Mouse (Mus musculus): ENCODE results near the gene Lst1. TPM values are rescaled to one million over a fixed set of nuclear protein-coding genes. Genes with fewer than 3 reads are reported as not detected.

Gene Lst1
- polyA plus RNA-seq, 2 experiments, result 25.6 to 37.7 TPM

DNA sequence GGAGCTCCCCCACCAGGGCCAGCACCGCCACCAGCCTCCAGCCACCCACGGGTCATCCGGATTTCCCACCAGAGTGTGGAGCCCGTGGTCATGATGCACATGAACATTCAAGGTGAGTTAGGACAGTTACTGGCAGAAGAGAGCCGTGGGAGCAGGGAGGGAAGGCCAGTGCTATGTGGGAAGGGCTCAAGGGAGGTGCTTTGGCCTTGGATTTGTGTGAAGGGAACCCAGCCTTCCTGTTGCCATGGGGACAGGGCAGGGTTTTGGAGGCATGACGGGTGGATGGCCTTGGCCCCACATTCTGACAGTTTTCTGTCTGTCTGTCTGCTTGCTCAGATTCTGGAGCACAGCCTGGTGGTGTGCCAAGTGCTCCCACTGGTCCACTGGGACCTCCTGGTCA is 46.3 kb downstream of the Lst1 start:
- TF ChIP-seq EP300 (IDR thresholded peaks at IDR 0.05; ENCODE audit: low read depth) (no peak), CTCF (IDR thresholded peaks at IDR 0.05; ENCODE audit: low read depth) (no peak)
- Histone ChIP-seq H3K36me3 (replicated peaks; ENCODE audit: control insufficient read depth, insufficient read depth, low read depth) (peaks cover 86% of the 10 kb centered on the region), H3K27ac (no peak overlapping the region), H3K27me3 (ENCODE audit: control insufficient read depth, insufficient read depth, low read length) (no peaks in the 10 kb centered on the region), H3K4me2 (ENCODE audit: low read depth) (no peak overlapping the region), H3K4me3 (ENCODE audit: insufficient read depth in 1 of 2, low read depth in 2 of 2, low read length in 2 of 2) (no peak overlapping the region), H3K9me3 (ENCODE audit: control insufficient read depth, low read length) (no peaks in the 10 kb centered on the region), H3K9ac (replicated peaks) (no peak overlapping the region), H3K4me1 (replicated peaks; ENCODE audit: control insufficient read depth in 2 of 2, insufficient read depth in 2 of 2, low read length in 1 of 2) (peaks cover under 1 to 4% of the 10 kb centered on the region in 2 experiments; a peak in 3 of 4 replicates)
- ATAC-seq (ENCODE audit: insufficient read depth) (no peak), DNase-seq (ENCODE audit: low read depth in 3 of 3, low spot score in 3 of 3) (no peak)
- WGBS (ENCODE audit: insufficient replicate concordance), result 71% methylated on average over 6 of the region's 6 CpGs

DNA sequence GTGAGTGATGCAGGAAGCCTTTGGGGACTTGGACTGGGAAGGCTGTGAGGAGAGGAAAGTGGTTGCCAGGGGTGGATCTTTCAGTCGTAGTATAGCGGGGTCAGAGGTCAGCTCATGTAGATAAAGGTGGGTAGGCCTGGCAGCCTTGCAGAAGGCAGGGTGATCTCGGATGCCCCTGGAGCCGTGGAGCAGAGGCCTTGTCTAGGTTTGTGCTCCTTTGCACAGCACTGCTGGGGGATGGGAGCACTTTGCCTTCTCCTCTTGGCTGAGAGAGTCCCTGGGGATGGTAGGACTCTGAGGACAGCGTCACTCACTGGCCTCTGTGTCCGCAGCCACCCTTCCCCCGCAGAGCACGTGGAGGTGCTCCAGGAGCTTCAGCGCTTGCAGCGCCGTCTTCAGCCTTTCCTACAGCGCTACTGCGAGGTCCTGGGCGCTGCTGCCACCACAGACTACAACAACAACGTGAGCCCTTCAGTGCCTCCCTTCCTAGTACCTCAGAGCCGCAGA is 47.7 kb downstream of the Lst1 start:
- Histone ChIP-seq H3K27me3 (ENCODE audit: control insufficient read depth, insufficient read depth, low read length) (no peaks in the 10 kb centered on the region), H3K9ac (replicated peaks) (no peak overlapping the region), H3K36me3 (replicated peaks; ENCODE audit: control insufficient read depth, insufficient read depth, low read depth) (peaks cover 74% of the 10 kb centered on the region), H3K4me3 (ENCODE audit: insufficient read depth in 1 of 2, low read depth in 2 of 2, low read length in 2 of 2) (no peak overlapping the region), H3K4me2 (ENCODE audit: low read depth) (no peak overlapping the region), H3K27ac (no peak overlapping the region), H3K4me1 (replicated peaks; ENCODE audit: control insufficient read depth in 2 of 2, insufficient read depth in 2 of 2, low read length in 1 of 2) (peaks cover 10 to 12% of the 10 kb centered on the region in 2 experiments), H3K9me3 (ENCODE audit: control insufficient read depth, low read length) (no peaks in the 10 kb centered on the region)
- DNase-seq (ENCODE audit: low read depth in 3 of 3, low spot score in 3 of 3), result no peak
- TF ChIP-seq CTCF (IDR thresholded peaks at IDR 0.05; ENCODE audit: low read depth) (no peak), EP300 (IDR thresholded peaks at IDR 0.05; ENCODE audit: low read depth) (no peak)
- ATAC-seq (ENCODE audit: insufficient read depth), result no peak
- WGBS (ENCODE audit: insufficient replicate concordance), result 75% methylated on average over 16 of the region's 16 CpGs

DNA sequence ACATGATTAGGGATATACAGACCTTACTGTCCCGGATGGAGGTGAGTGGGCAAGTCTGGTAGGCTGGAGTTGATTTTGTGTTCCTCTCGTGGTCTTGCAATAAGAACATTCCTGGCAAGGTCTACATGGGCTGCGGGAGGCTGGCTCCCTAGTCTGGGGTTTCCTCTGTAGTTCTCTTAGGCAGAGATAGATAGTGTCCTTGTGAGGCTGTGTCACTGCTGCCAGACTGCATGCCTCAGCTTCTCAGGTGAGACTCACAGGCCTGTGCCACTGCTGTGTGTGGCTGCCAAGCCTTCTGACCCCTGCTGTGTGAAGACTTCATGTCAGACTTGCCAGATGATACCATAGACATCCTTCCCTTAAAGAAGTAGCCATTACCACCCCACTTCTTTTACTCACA is 49.0 kb downstream of the Lst1 start:
- TF ChIP-seq EP300 (IDR thresholded peaks at IDR 0.05; ENCODE audit: low read depth) (no peak), CTCF (IDR thresholded peaks at IDR 0.05; ENCODE audit: low read depth) (no peak)
- Histone ChIP-seq H3K27me3 (ENCODE audit: control insufficient read depth, insufficient read depth, low read length) (no peaks in the 10 kb centered on the region), H3K4me1 (replicated peaks; ENCODE audit: control insufficient read depth in 2 of 2, insufficient read depth in 2 of 2, low read length in 1 of 2) (peaks cover 10 to 12% of the 10 kb centered on the region in 2 experiments), H3K36me3 (replicated peaks; ENCODE audit: control insufficient read depth, insufficient read depth, low read depth) (peaks cover 62% of the 10 kb centered on the region), H3K9ac (replicated peaks) (no peak overlapping the region), H3K27ac (no peak overlapping the region), H3K4me2 (ENCODE audit: low read depth) (no peak overlapping the region), H3K9me3 (ENCODE audit: control insufficient read depth, low read length) (no peaks in the 10 kb centered on the region), H3K4me3 (ENCODE audit: insufficient read depth in 1 of 2, low read depth in 2 of 2, low read length in 2 of 2) (no peak overlapping the region)
- DNase-seq (ENCODE audit: low read depth in 3 of 3, low spot score in 3 of 3), result no peak
- 84% methylated on average over 3 of the region's 3 CpGs for WGBS (ENCODE audit: insufficient replicate concordance)
- no peak for ATAC-seq (ENCODE audit: insufficient read depth)

DNA sequence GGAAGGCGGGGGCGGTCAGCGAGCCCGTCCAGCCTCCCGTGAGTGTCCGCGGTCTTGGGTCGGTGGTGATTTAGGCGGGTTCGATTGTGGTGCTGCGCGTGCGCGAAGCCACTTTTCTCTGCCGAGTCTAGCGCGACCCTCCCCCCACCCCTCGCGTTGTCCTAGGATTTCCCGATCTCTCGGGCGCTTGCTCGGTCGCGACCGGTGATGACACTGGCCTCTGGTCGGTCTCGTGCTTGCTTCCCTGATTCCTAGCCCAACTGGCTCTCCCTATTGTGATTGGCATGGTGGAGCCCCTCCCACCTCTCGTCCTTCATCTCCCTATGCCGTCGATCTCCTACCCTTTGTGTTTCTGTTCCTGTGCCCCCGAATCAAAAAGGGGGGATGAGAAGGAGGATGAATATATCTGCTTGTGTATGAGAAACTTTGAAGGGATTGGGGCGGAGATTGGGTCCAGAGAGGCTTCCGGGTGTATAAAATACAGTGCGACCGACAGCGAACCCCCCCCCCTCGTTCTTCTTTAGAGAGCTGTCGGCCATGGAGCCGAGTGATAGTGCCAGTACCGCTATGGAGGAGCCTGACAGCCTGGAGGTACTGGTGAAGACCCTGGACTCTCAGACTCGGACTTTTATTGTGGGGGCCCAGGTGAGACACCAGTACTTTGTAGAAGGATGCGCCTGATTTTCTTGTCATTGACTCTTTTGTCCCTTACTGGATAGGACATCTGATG is 52.5 kb downstream of the Lst1 start:
- ATAC-seq (ENCODE audit: insufficient read depth) (peak; percentile 36), DNase-seq (ENCODE audit: low read depth in 3 of 3, low spot score in 3 of 3) (peak; percentile 40 to 56 (median 45))
- H3K9ac ChIP-seq (replicated peaks), result peak overlapping the region; percentile 81

More for the DNA sequence above, 52.5 kb downstream of the Lst1 start:
- Histone ChIP-seq H3K4me2 (ENCODE audit: low read depth) (peak overlapping the region; percentile 93), H3K9me3 (ENCODE audit: control insufficient read depth, low read length) (no peaks in the 10 kb centered on the region), H3K4me3 (ENCODE audit: insufficient read depth in 1 of 2, low read depth in 2 of 2, low read length in 2 of 2) (peak overlapping the region; percentile 72 to 83), H3K36me3 (replicated peaks; ENCODE audit: control insufficient read depth, insufficient read depth, low read depth) (peaks cover 27% of the 10 kb centered on the region), H3K4me1 (replicated peaks; ENCODE audit: control insufficient read depth in 2 of 2, insufficient read depth in 2 of 2, low read length in 1 of 2) (peaks cover 10 to 12% of the 10 kb centered on the region in 2 experiments), H3K27ac (peak overlapping the region; percentile 69), H3K27me3 (ENCODE audit: control insufficient read depth, insufficient read depth, low read length) (no peaks in the 10 kb centered on the region)
- TF ChIP-seq CTCF (IDR thresholded peaks at IDR 0.05; ENCODE audit: low read depth), result 0 out of 2 replicates have a peak, but pooled peaks have one; percentile 20
- TF ChIP-seq EP300 (IDR thresholded peaks at IDR 0.05; ENCODE audit: low read depth), result no peak
- under 1% methylated on average over 41 of the region's 43 CpGs for WGBS (ENCODE audit: insufficient replicate concordance)

Small RNA genes lying within 50 kb of the gene (microRNA-seq; reads per million reads assigned to microRNA genes)
- gene Mir6973a, result not detected
- gene Mir6974, result not detected

Other genes with a start within 250 kb of the Lst1 start
Only the 30 nearest of the 38 such genes appear.
- gene Vwa7, start 171.9 kb downstream of the Lst1 start, polyA plus RNA-seq (2012; rRNA removed), result 0.12 and 0.18 TPM in 2 replicates
- 0.09 TPM in 1 of 2 replicates, not detected in the other for gene Vwa7, start 171.9 kb downstream of the Lst1 start, polyA plus RNA-seq (2014; fragmentation: Nextera tagmentation; extraction: Ambion mirVana)
- gene Sapcd1, start 160.4 kb downstream of the Lst1 start, polyA plus RNA-seq (2012; rRNA removed), result 2.3 and 2.7 TPM in 2 replicates
- gene Sapcd1, start 160.4 kb downstream of the Lst1 start, polyA plus RNA-seq (2014; fragmentation: Nextera tagmentation; extraction: Ambion mirVana), result 2.5 and 2.7 TPM in 2 replicates
- 3.3 and 4.3 TPM in 2 replicates for gene Msh5, start 141.7 kb downstream of the Lst1 start, polyA plus RNA-seq (2012; rRNA removed)
- gene Msh5, start 141.7 kb downstream of the Lst1 start, polyA plus RNA-seq (2014; fragmentation: Nextera tagmentation; extraction: Ambion mirVana), result 2.3 and 2.9 TPM in 2 replicates
- 76.4 and 78.0 TPM in 2 replicates for gene Clic1, start 138.5 kb downstream of the Lst1 start, polyA plus RNA-seq (2012; rRNA removed)
- gene Clic1, start 138.5 kb downstream of the Lst1 start, polyA plus RNA-seq (2014; fragmentation: Nextera tagmentation; extraction: Ambion mirVana), result 38.1 and 39.9 TPM in 2 replicates
- gene Ddah2, start 129.4 kb downstream of the Lst1 start, polyA plus RNA-seq (2012; rRNA removed), result 12.0 and 12.3 TPM in 2 replicates
- 16.1 and 17.3 TPM in 2 replicates for gene Ddah2, start 129.4 kb downstream of the Lst1 start, polyA plus RNA-seq (2014; fragmentation: Nextera tagmentation; extraction: Ambion mirVana)
- gene Ly6g6c, start 123.1 kb downstream of the Lst1 start, polyA plus RNA-seq (2012; rRNA removed), result 0.26 and 0.48 TPM in 2 replicates
- 0.24 and 0.37 TPM in 2 replicates for gene Ly6g6c, start 123.1 kb downstream of the Lst1 start, polyA plus RNA-seq (2014; fragmentation: Nextera tagmentation; extraction: Ambion mirVana)
- gene Mpig6b, start 122.3 kb downstream of the Lst1 start, polyA plus RNA-seq (2012; rRNA removed), result 2.3 and 2.6 TPM in 2 replicates
- gene Mpig6b, start 122.3 kb downstream of the Lst1 start, polyA plus RNA-seq (2014; fragmentation: Nextera tagmentation; extraction: Ambion mirVana), result 4.0 and 6.6 TPM in 2 replicates
- gene Ly6g6e, start 111.5 kb downstream of the Lst1 start, polyA plus RNA-seq (2012; rRNA removed), result 0.08 and 0.32 TPM in 2 replicates
- not detected in 2 replicates for gene Ly6g6e, start 111.5 kb downstream of the Lst1 start, polyA plus RNA-seq (2014; fragmentation: Nextera tagmentation; extraction: Ambion mirVana)
- gene Ly6g6d, start 110.4 kb downstream of the Lst1 start, polyA plus RNA-seq (2012; rRNA removed), result 0.95 and 1.2 TPM in 2 replicates
- gene Ly6g6d, start 110.4 kb downstream of the Lst1 start, polyA plus RNA-seq (2014; fragmentation: Nextera tagmentation; extraction: Ambion mirVana), result 0.28 and 0.77 TPM in 2 replicates
- gene Ly6g6f, start 102.8 kb downstream of the Lst1 start, polyA plus RNA-seq (2012; rRNA removed), result 4.1 and 5.1 TPM in 2 replicates
- 5.0 and 6.3 TPM in 2 replicates for gene Ly6g6f, start 102.8 kb downstream of the Lst1 start, polyA plus RNA-seq (2014; fragmentation: Nextera tagmentation; extraction: Ambion mirVana)
- 29.1 and 30.0 TPM in 2 replicates for gene Abhd16a, start 99.2 kb downstream of the Lst1 start, polyA plus RNA-seq (2012; rRNA removed)
- 42.3 and 44.3 TPM in 2 replicates for gene Abhd16a, start 99.2 kb downstream of the Lst1 start, polyA plus RNA-seq (2014; fragmentation: Nextera tagmentation; extraction: Ambion mirVana)
- not detected in 2 replicates for gene Ly6g5c, start 80.2 kb downstream of the Lst1 start, polyA plus RNA-seq (2012; rRNA removed)
- gene Ly6g5c, start 80.2 kb downstream of the Lst1 start, polyA plus RNA-seq (2014; fragmentation: Nextera tagmentation; extraction: Ambion mirVana), result not detected in 2 replicates
- 0.57 and 0.70 TPM in 2 replicates for gene Ly6g5b, start 73.0 kb downstream of the Lst1 start, polyA plus RNA-seq (2012; rRNA removed)
- gene Ly6g5b, start 73.0 kb downstream of the Lst1 start, polyA plus RNA-seq (2014; fragmentation: Nextera tagmentation; extraction: Ambion mirVana), result 0.27 TPM in 1 of 2 replicates, not detected in the other
- 8.9 and 10.0 TPM in 2 replicates for gene Gpank1, start 67.0 kb downstream of the Lst1 start, polyA plus RNA-seq (2012; rRNA removed)
- 12.2 and 12.7 TPM in 2 replicates for gene Gpank1, start 67.0 kb downstream of the Lst1 start, polyA plus RNA-seq (2014; fragmentation: Nextera tagmentation; extraction: Ambion mirVana)
- 79.2 and 106 TPM in 2 replicates for gene Csnk2b, start 66.4 kb downstream of the Lst1 start, polyA plus RNA-seq (2012; rRNA removed)
- 127 and 142 TPM in 2 replicates for gene Csnk2b, start 66.4 kb downstream of the Lst1 start, polyA plus RNA-seq (2014; fragmentation: Nextera tagmentation; extraction: Ambion mirVana)
- gene D17H6S53E, start 62.1 kb downstream of the Lst1 start, polyA plus RNA-seq (2012; rRNA removed), result 0.75 and 1.5 TPM in 2 replicates
- gene D17H6S53E, start 62.1 kb downstream of the Lst1 start, polyA plus RNA-seq (2014; fragmentation: Nextera tagmentation; extraction: Ambion mirVana), result 1.3 and 1.5 TPM in 2 replicates
- gene Apom, start 56.4 kb downstream of the Lst1 start, polyA plus RNA-seq (2012; rRNA removed), result 285 and 317 TPM in 2 replicates
- 750 and 763 TPM in 2 replicates for gene Apom, start 56.4 kb downstream of the Lst1 start, polyA plus RNA-seq (2014; fragmentation: Nextera tagmentation; extraction: Ambion mirVana)
- 45.7 and 48.1 TPM in 2 replicates for gene Bag6, start 53.3 kb downstream of the Lst1 start, polyA plus RNA-seq (2012; rRNA removed)
- 22.9 and 30.5 TPM in 2 replicates for gene Bag6, start 53.3 kb downstream of the Lst1 start, polyA plus RNA-seq (2014; fragmentation: Nextera tagmentation; extraction: Ambion mirVana)
- gene Prrc2a, start 23.5 kb downstream of the Lst1 start, polyA plus RNA-seq (2012; rRNA removed), result 61.4 and 67.5 TPM in 2 replicates
- 33.4 and 46.0 TPM in 2 replicates for gene Prrc2a, start 23.5 kb downstream of the Lst1 start, polyA plus RNA-seq (2014; fragmentation: Nextera tagmentation; extraction: Ambion mirVana)
- 3.1 and 8.1 TPM in 2 replicates for gene Aif1, start 12.4 kb downstream of the Lst1 start, polyA plus RNA-seq (2012; rRNA removed)
- 18.6 and 20.7 TPM in 2 replicates for gene Aif1, start 12.4 kb downstream of the Lst1 start, polyA plus RNA-seq (2014; fragmentation: Nextera tagmentation; extraction: Ambion mirVana)
- gene Ltb, start 6.0 kb upstream of the Lst1 start, polyA plus RNA-seq (2012; rRNA removed), result 0.47 and 0.70 TPM in 2 replicates
- 0.28 and 0.64 TPM in 2 replicates for gene Ltb, start 6.0 kb upstream of the Lst1 start, polyA plus RNA-seq (2014; fragmentation: Nextera tagmentation; extraction: Ambion mirVana)
- 0.42 and 0.73 TPM in 2 replicates for gene Tnf, start 13.6 kb upstream of the Lst1 start, polyA plus RNA-seq (2012; rRNA removed)
- gene Tnf, start 13.6 kb upstream of the Lst1 start, polyA plus RNA-seq (2014; fragmentation: Nextera tagmentation; extraction: Ambion mirVana), result 0.15 and 0.43 TPM in 2 replicates
- gene Lta, start 16.9 kb upstream of the Lst1 start, polyA plus RNA-seq (2012; rRNA removed), result 0.04 and 0.07 TPM in 2 replicates
- not detected in 2 replicates for gene Lta, start 16.9 kb upstream of the Lst1 start, polyA plus RNA-seq (2014; fragmentation: Nextera tagmentation; extraction: Ambion mirVana)
- 0.19 and 0.21 TPM in 2 replicates for gene Gm16181, start 32.4 kb upstream of the Lst1 start, polyA plus RNA-seq (2012; rRNA removed)
- gene Gm16181, start 32.4 kb upstream of the Lst1 start, polyA plus RNA-seq (2014; fragmentation: Nextera tagmentation; extraction: Ambion mirVana), result not detected in 2 replicates
- 1.8 and 1.9 TPM in 2 replicates for gene Atp6v1g2, start 45.2 kb upstream of the Lst1 start, polyA plus RNA-seq (2012; rRNA removed)
- gene Atp6v1g2, start 45.2 kb upstream of the Lst1 start, polyA plus RNA-seq (2014; fragmentation: Nextera tagmentation; extraction: Ambion mirVana), result 0.76 and 0.97 TPM in 2 replicates
- gene Nfkbil1, start 47.4 kb upstream of the Lst1 start, polyA plus RNA-seq (2012; rRNA removed), result 3.6 and 4.2 TPM in 2 replicates
- 1.1 and 1.3 TPM in 2 replicates for gene Nfkbil1, start 47.4 kb upstream of the Lst1 start, polyA plus RNA-seq (2014; fragmentation: Nextera tagmentation; extraction: Ambion mirVana)
- gene Ddx39b, start 53.3 kb upstream of the Lst1 start, polyA plus RNA-seq (2012; rRNA removed), result 161 and 199 TPM in 2 replicates
- 127 and 143 TPM in 2 replicates for gene Ddx39b, start 53.3 kb upstream of the Lst1 start, polyA plus RNA-seq (2014; fragmentation: Nextera tagmentation; extraction: Ambion mirVana)
- 29.2 and 37.1 TPM in 2 replicates for gene H2-D1, start 74.3 kb upstream of the Lst1 start, polyA plus RNA-seq (2012; rRNA removed)
- 55.6 and 57.2 TPM in 2 replicates for gene H2-D1, start 74.3 kb upstream of the Lst1 start, polyA plus RNA-seq (2014; fragmentation: Nextera tagmentation; extraction: Ambion mirVana)
- gene H2-Q1, start 132.0 kb upstream of the Lst1 start, polyA plus RNA-seq (2012; rRNA removed), result 0.50 and 0.56 TPM in 2 replicates
- gene H2-Q1, start 132.0 kb upstream of the Lst1 start, polyA plus RNA-seq (2014; fragmentation: Nextera tagmentation; extraction: Ambion mirVana), result 0.58 and 1.2 TPM in 2 replicates
- gene H2-Q2, start 153.8 kb upstream of the Lst1 start, polyA plus RNA-seq (2012; rRNA removed), result 0.57 and 0.82 TPM in 2 replicates
- 1.8 and 1.9 TPM in 2 replicates for gene H2-Q2, start 153.8 kb upstream of the Lst1 start, polyA plus RNA-seq (2014; fragmentation: Nextera tagmentation; extraction: Ambion mirVana)

Measured in liver, embryonic 14.5 days (tissue).